Mouse (Mus musculus) cerebellum, adult (tissue): ENCODE results near the gene Pla2g4d.
A peak's percentile ranks its signal among the peaks of the same experiment; 100 is the strongest.
"Not testable (repeated sequence)": the region's sequence is repeated elsewhere in the genome, so short reads cannot be mapped to it uniquely, and the experiment has no call there.

ENCODE experiments used
- ATAC-seq: cut with Nextera tagmentation; 2 replicates; pipeline ENCODE4 v1.9.2; 2017; ENCODE audit warnings: mild to moderate bottlenecking, moderate library complexity, mixed read lengths; ENCODE audit not compliant: insufficient number of reproducible peaks, low FRiP score, low TSS enrichment

The Pla2g4d gene

DNA sequence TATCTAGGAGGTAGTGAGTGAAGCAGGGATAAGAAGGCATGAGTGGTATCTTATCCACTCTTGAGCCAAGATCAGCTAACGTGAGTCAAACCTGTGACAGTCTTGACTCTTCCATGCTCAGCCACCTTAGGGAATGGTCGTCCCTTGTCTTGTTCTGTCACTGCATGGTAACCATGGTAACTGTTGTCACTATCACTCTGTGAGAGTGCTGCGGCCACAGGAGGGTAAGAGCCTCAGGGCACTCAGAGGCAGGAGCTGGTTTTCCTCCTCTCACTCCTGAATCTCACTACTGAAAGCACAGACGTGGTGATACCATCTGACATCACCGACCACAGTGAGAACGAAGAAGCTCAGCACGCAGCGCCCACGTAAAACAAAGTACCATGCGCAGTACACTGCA, 24.1 kb downstream of the Pla2g4d start:
- ATAC-seq, result no peak

GRCm38 (mm10) chr2:120262876-120263275, 26.1 kb downstream of the Pla2g4d start:
- no peak for ATAC-seq

DNA sequence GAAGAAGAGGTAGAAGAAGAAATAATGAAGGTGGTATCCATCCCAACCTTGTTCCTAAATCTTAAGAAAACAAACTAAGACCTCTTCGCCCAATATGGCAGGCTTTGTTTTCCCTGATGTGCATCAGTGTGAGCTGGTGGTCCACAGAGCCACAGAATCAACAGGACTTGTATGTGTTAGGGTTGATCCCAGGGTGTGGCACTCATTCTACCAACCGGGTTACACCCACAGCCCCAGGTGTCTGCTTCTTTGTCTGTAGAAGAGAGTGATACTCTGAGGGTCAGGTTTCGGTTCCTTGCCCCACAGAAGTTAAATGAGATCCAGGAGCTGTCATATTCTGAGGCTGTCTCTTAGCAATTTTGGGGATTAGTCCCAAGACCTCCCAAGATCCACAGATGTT, 27.7 kb downstream of the Pla2g4d start:
- no peak for ATAC-seq

DNA sequence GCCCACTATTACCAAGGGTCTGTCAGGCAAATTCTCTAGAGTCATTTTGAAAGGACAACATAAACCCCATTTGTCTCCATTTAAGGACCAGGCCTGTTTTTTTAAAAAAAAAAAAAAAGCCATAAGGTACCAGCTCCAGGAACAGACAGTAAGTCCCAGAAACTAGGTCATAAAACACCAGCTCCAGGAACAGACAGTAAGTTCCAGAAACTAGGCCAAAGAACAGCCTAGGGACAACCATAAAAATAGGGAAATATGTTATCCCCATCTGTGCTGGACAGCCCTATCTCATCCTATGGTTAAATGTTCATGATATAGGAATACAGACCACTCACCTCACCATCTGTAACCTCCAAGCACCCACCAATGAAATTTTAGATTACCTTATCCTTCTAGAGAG, 32.7 kb downstream of the Pla2g4d start:
- ATAC-seq, result no peak

DNA sequence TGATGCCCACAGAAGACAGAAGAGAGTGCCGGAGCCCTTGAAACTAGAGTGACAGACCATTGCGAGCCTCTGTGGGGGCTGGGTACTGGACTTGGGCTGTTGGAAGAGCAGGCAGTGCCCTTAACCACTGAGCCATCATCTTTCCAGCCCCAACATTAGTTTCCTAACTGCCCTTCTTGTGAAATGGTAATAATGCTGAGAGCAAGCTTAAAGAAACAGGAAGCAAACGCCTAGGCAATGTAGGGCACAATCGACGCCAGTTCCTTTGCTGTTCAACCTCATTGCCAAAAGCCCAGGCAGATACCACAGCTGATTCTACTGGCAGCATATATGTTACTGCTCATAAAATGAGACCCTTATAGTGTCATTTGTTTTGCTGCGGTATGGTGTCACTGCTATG, 36.4 kb downstream of the Pla2g4d start:
- ATAC-seq, result no peak

GRCm38 (mm10) chr2:120245421-120246016, 43.5 kb downstream of the Pla2g4d start:
- peak; percentile 56; the same call in 1 of the 2 replicates for ATAC-seq

- peak; percentile 83 for ATAC-seq
These were observed 44.1 kb downstream of the Pla2g4d start, which contains the start of gene Pla2g4e for GRCm38 (mm10) chr2:120244679-120245420. Gene Pla2g4e, minus strand, starts transcription at chr2:120245335.

GRCm38 (mm10) chr2:120243995-120244394, 45.0 kb downstream of the Pla2g4d start:
- ATAC-seq, result no peak

DNA sequence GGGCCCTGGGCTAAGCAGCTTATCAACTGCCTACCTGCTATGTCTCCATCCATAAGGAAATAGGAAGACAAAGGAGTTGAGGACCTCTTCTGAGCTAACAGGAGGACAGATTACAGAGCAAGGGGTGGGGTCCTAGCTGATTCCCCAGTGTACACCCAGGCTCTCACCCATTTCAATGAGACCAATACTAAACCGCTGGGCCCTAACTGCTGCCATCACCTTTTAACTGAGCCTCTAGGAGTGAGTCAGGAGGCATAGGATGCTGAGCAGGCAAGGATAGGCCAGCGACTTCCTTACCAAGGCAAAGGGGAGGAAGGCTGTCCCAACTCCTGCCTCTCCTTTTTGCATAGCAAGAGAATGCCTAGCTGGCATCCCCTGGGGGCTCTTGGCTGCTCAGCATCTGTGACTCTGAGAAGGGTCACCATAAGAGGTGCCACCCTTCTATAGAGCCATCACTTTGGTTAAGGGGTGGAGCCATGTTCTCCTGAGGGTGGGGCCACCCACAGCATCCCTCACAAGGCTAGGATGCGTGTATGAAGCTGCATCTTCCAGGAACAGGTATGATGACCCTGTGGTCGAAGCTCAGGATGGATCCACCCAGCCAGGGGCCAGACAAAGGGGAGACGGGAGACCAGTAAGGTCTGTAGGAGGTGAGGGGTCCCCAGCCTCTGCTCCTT, 46.1 kb downstream of the Pla2g4d start:
- ATAC-seq, result no peak

GRCm38 (mm10) chr2:120238733-120239132, 50.3 kb downstream of the Pla2g4d start:
- ATAC-seq, result not testable (repeated sequence)

GRCm38 (mm10) chr2:120237784-120238183, 51.2 kb downstream of the Pla2g4d start:
- ATAC-seq, result no peak

DNA sequence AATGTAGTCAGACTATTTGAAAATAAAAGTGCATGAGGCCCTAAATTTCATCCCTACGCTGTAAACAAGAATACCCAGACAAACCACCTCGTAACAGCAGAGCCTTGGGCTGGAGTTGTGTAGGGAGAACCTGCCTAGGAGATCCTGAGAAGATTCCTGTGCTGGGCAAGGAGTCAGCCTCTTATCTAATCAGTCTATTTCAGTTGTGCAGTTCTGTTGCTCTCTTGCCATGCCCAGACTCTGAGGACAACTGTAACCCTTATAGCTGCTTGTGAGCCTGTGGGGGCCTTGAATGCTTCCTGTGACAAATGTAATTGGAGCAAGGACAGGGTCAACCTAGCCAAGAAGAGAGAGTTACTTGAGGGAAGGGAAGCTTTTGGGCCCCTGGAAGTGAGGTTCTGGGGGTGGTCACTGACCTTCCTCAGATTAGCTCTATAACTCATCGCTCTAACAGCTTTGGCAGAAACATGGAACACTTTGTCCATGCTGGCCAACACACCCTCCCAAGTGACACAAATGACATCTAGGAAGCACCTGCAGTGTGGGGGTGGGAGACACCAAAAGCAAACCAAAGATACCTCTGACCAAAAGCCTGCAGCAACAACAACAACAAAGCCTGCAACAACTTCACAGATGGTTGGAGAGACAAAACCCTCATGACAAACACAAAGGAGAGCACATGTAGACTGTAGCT, 52.9 kb downstream of the Pla2g4d start:
- no peak for ATAC-seq

DNA sequence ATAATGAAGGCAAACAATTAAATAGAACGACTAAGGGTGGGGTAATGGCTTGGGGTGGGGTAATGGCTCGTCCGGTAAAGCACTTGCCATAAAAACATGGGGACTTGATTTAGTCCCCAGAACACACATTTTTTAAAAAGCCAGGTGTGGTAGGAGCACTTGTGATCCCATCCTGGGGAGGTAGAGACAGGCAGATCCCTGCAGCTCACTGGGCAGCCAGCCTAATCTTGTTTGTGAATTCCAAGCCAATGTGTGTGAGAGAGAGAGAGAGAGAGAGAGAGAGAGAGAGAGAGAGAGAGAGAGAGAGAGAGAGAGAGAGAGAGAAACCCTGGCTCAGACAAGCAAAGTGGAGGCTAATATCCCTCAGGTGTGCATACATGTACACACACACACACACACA, 53.6 kb downstream of the Pla2g4d start:
- ATAC-seq, result no peak

- ATAC-seq, result no peak
These were observed 57.4 kb downstream of the Pla2g4d start for GRCm38 (mm10) chr2:120231642-120232041.
